Mouse (Mus musculus) forebrain, embryonic 15.5 days (tissue): Measurements from ENCODE around the gene Celsr1. TPM values are rescaled to one million over a fixed set of nuclear protein-coding genes. Genes with fewer than 3 reads are reported as not detected.

ENCODE experiments used
- ATAC-seq: fragments of 200-750 bp; cut with Nextera tagmentation; replicated peaks from 2 replicates; pipeline ENCODE4 v1.8.0; 2017; ENCODE audit warnings: mild to moderate bottlenecking, moderate TSS enrichment, moderate library complexity
- H3K27ac ChIP-seq: fragments of 300-500 bp; sonication (generic); replicated peaks from 2 replicates; pipeline ENCODE4 v1.5.1; 2015; ENCODE audit warnings: mild to moderate bottlenecking, inconsistent platforms
- H3K27me3 ChIP-seq: fragments of 300-500 bp; sonication (generic); 2 replicates; pipeline ENCODE4 v1.6.1; 2015; ENCODE audit warnings: inconsistent platforms
- H3K36me3 ChIP-seq: fragments of 300-500 bp; sonication (generic); 2 replicates; pipeline ENCODE4 v1.6.1; 2015; ENCODE audit warnings: mild to moderate bottlenecking, inconsistent platforms
- H3K4me1 ChIP-seq: fragments of 300-500 bp; sonication (generic); 2 replicates; pipeline ENCODE4 v1.6.1; 2015; ENCODE audit warnings: inconsistent platforms
- H3K4me2 ChIP-seq: fragments of 300-500 bp; sonication (generic); replicated peaks from 2 replicates; pipeline ENCODE4 v1.6.1; 2015; ENCODE audit warnings: mild to moderate bottlenecking, inconsistent platforms
- H3K4me3 ChIP-seq: fragments of 300-500 bp; sonication (generic); 2 replicates; pipeline ENCODE4 v1.5.1; 2015; ENCODE audit warnings: mild to moderate bottlenecking, inconsistent platforms
- H3K9ac ChIP-seq: fragments of 300-500 bp; sonication (generic); replicated peaks from 2 replicates; pipeline ENCODE4 v1.6.1; 2015; ENCODE audit warnings: mild to moderate bottlenecking, inconsistent platforms
- H3K9me3 ChIP-seq: fragments of 300-500 bp; sonication (generic); 2 replicates; pipeline ENCODE4 v1.6.1; 2016; ENCODE audit warnings: inconsistent platforms
- WGBS: fragments of 180-500 bp; shearing (Covaris S2); methylation state at CpG from one replicate; pipeline ENCODE4 v1.1.7; 2015; ENCODE audit warnings: mixed read lengths; 5-methylcytosine and 5-hydroxymethylcytosine counted together
- polyA plus RNA-seq: library from polyadenylated mRNA; unstranded; fragments of >200 nt; fragmentation: Nextera tagmentation; extraction: Ambion mirVana; gene quantifications from 2 replicates; pipeline ENCODE4 v1.2.1, GENCODE M21; 2015

Gene Celsr1
- polyA plus RNA-seq, 1 experiment from 2014 or later: 5.8 TPM

DNA sequence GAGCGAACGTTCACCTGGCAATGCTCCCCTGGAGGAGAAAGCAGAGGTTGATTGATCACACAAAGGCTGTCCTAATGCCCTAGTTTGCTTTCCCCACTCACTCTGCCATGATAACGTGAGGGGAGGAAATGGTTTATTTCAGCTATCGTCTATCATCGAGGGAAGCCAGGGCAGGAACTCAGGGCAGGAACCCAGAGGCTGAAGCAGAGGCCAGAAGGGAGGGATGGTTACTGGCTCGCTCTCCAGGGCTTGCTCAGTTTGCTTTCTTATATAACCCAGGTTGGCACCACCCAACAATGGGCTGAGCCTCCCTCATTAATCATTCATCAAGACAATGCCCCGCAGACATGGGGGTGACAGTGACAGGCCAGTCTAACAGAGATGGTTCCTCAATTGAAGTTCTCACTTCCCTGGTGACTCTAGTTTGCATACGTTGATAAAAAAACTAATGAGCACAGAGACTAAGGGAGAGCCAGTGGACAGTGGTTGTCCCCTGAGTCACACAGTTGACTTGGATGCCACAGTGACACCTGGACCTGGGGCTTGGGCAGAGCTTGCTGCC is 70.2 kb downstream of the Celsr1 start:
- H3K36me3 ChIP-seq: no peaks in the 10 kb centered on the region
- no peak overlapping the region for H3K27ac ChIP-seq
- no peak overlapping the region for H3K4me2 ChIP-seq
- 0 out of 2 replicates have a peak, but pooled peaks cover 7% of the 10 kb centered on the region for H3K4me1 ChIP-seq
- no peak overlapping the region for H3K9ac ChIP-seq
- 75% methylated on average over 8 of the region's 8 CpGs for WGBS
- H3K4me3 ChIP-seq: no peak overlapping the region
- no peaks in the 10 kb centered on the region for H3K9me3 ChIP-seq
- no peaks in the 10 kb centered on the region for H3K27me3 ChIP-seq
- ATAC-seq: no peak

GRCm38 (mm10) chr15:85962691-85963090 is 70.9 kb downstream of the Celsr1 start:
- H3K4me3 ChIP-seq: no peak overlapping the region
- WGBS: 97% methylated on average over 8 of the region's 8 CpGs
- ATAC-seq: no peak
- H3K9me3 ChIP-seq: no peaks in the 10 kb centered on the region
- H3K27me3 ChIP-seq: no peaks in the 10 kb centered on the region
- 0 out of 2 replicates have a peak, but pooled peaks cover 7% of the 10 kb centered on the region for H3K4me1 ChIP-seq
- no peaks in the 10 kb centered on the region for H3K36me3 ChIP-seq
- no peak overlapping the region for H3K4me2 ChIP-seq
- no peak overlapping the region for H3K27ac ChIP-seq
- no peak overlapping the region for H3K9ac ChIP-seq

DNA sequence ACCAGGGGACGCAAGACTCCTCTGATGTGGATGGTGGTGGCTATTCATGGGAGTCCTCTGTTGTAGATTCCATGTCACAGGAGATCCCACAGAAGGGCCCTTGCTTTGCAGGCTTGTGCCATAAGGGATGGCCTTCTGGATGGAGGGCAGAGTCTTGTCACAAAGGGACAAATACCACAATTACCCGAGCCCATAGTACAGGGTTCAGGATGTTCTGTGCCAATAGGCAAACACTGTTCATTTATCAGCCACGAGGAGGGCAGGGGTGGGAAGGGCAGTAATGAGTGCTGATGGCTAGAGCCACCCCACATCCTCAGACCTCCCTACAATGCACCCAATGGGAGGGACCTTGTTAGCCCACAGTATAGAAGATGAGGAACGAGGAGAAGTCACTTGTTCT is 71.9 kb downstream of the Celsr1 start:
- ATAC-seq: no peak
- Histone ChIP-seq H3K4me3 (no peak overlapping the region), H3K36me3 (no peaks in the 10 kb centered on the region), H3K27me3 (no peaks in the 10 kb centered on the region), H3K27ac (no peak overlapping the region), H3K9ac (no peak overlapping the region), H3K4me2 (no peak overlapping the region), H3K9me3 (no peaks in the 10 kb centered on the region), H3K4me1 (0 out of 2 replicates have a peak, but pooled peaks cover 7% of the 10 kb centered on the region)
- 80% methylated on average over 4 of the region's 4 CpGs for WGBS

- Histone ChIP-seq H3K4me2 (no peak overlapping the region), H3K27me3 (no peaks in the 10 kb centered on the region), H3K27ac (no peak overlapping the region), H3K9me3 (no peaks in the 10 kb centered on the region), H3K36me3 (no peaks in the 10 kb centered on the region), H3K9ac (no peak overlapping the region), H3K4me1 (0 out of 2 replicates have a peak, but pooled peaks cover 4% of the 10 kb centered on the region), H3K4me3 (no peak overlapping the region)
- WGBS: 64% methylated on average over 7 of the region's 7 CpGs
- no peak for ATAC-seq
Measured at GRCm38 (mm10) chr15:85961131-85961530, 72.4 kb downstream of the Celsr1 start.

GRCm38 (mm10) chr15:85956202-85956601 is 77.4 kb downstream of the Celsr1 start:
- 77% methylated on average over 6 of the region's 6 CpGs for WGBS
- ATAC-seq: no peak
- no peak overlapping the region for H3K27ac ChIP-seq
- H3K36me3 ChIP-seq: no peaks in the 10 kb centered on the region
- H3K27me3 ChIP-seq: no peaks in the 10 kb centered on the region
- H3K9me3 ChIP-seq: no peaks in the 10 kb centered on the region
- no peak overlapping the region for H3K4me3 ChIP-seq
- no peak overlapping the region for H3K4me2 ChIP-seq
- H3K4me1 ChIP-seq: 0 out of 2 replicates have a peak, but pooled peaks cover 2% of the 10 kb centered on the region
- H3K9ac ChIP-seq: no peak overlapping the region

DNA sequence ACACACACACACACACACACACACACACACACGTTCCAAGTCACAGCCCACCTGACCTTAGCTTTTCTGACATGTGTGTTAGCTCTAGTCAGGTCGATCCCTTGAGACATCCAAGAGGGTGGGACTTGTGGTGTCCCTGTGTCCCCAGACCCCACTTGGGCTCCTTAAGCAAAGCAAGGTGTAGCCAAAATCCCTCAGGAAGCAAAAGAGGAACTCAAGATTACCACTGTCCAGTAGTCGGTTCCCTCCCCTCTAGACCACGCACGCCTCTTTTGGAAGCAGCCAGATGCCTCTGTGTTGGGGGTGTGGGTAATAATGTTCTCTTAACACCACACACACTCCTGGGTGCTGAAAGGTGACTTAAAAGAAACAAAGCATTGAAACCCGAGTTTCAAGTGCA is 80.1 kb downstream of the Celsr1 start:
- ATAC-seq: no peak
- H3K4me3 ChIP-seq: no peak overlapping the region
- no peak overlapping the region for H3K9ac ChIP-seq
- no peaks in the 10 kb centered on the region for H3K9me3 ChIP-seq
- H3K27me3 ChIP-seq: no peaks in the 10 kb centered on the region
- no peak overlapping the region for H3K4me2 ChIP-seq
- H3K27ac ChIP-seq: no peak overlapping the region
- H3K36me3 ChIP-seq: no peaks in the 10 kb centered on the region
- 87% methylated on average over 6 of the region's 6 CpGs for WGBS
- H3K4me1 ChIP-seq: peaks cover 12% of the 10 kb centered on the region

GRCm38 (mm10) chr15:85949421-85950164 is 84.0 kb downstream of the Celsr1 start:
- WGBS: 59% methylated on average over 16 of the region's 16 CpGs
- no peak overlapping the region for H3K4me3 ChIP-seq
- peaks cover 29% of the 10 kb centered on the region for H3K4me1 ChIP-seq
- no peaks in the 10 kb centered on the region for H3K9me3 ChIP-seq
- ATAC-seq: no peak
- H3K36me3 ChIP-seq: no peaks in the 10 kb centered on the region
- H3K27ac ChIP-seq: peak overlapping the region; percentile 32
- H3K27me3 ChIP-seq: no peaks in the 10 kb centered on the region
- no peak overlapping the region for H3K9ac ChIP-seq
- H3K4me2 ChIP-seq: no peak overlapping the region

DNA sequence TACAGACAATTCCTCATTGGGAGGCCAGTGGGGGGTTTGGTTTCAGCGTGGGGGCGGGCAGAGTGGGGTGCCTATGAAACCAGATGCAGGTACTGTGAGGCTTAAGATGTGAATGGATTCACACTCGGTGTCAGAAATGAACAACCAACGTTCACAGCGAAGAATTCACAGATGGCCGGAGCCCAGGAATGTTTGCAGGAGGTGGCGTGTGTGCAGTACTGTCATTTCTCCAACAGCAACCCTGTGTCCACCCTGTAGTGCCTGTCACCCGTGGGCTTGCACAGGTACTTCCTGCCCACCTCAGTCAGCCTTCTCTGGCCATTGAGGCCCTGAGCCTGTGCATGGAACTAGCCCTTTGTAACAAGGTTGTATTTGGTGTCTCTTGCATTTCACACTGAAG is 85.6 kb downstream of the Celsr1 start:
- WGBS: 9% methylated on average over 8 of the region's 8 CpGs
- Histone ChIP-seq H3K4me1 (peaks cover 29% of the 10 kb centered on the region), H3K4me3 (no peak overlapping the region), H3K9me3 (no peaks in the 10 kb centered on the region), H3K27ac (peak overlapping the region; percentile 72), H3K27me3 (no peaks in the 10 kb centered on the region), H3K36me3 (no peaks in the 10 kb centered on the region), H3K9ac (no peak overlapping the region), H3K4me2 (peak overlapping the region; percentile 31)
- ATAC-seq: peak; percentile 49

- WGBS: 8% methylated on average over 9 of the region's 9 CpGs
- no peaks in the 10 kb centered on the region for H3K9me3 ChIP-seq
- H3K27me3 ChIP-seq: no peaks in the 10 kb centered on the region
- peak overlapping the region; percentile 31 for H3K4me2 ChIP-seq
- H3K9ac ChIP-seq: no peak overlapping the region
- ATAC-seq: peak; percentile 78
- H3K36me3 ChIP-seq: no peaks in the 10 kb centered on the region
- peak overlapping the region; percentile 15; the same call in 1 of the 2 replicates for H3K4me3 ChIP-seq
- peaks cover 29% of the 10 kb centered on the region for H3K4me1 ChIP-seq
- peak overlapping the region; percentile 72 for H3K27ac ChIP-seq
Measured at GRCm38 (mm10) chr15:85947541-85947940, 86.0 kb downstream of the Celsr1 start.

DNA sequence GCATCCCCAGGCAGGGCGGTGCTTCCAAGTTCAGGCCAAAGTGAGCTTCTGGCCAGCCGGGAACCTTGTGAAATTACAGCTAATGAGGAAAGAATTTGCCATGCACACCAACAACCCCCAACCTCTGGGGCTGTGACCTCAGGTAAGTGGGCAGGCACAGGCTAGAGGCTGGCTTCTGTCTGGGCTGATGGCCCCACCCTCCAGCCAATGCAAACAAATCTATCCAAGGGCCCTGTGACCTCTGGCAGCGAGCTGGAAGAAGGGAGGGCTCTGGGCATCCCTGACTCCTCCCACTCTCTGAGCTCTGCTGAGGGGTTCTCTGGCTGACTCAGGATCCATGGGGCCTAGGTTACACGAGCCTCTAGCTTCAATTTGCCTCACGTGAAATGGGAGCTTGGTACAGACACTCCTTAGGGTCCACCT is 97.9 kb downstream of the Celsr1 start:
- 32% methylated on average over 5 of the region's 5 CpGs for WGBS
- no peak for ATAC-seq
- 0 out of 2 replicates have a peak, but pooled peaks cover 2% of the 10 kb centered on the region for H3K36me3 ChIP-seq
- no peak overlapping the region for H3K27ac ChIP-seq
- H3K4me2 ChIP-seq: no peak overlapping the region
- no peak overlapping the region for H3K4me3 ChIP-seq
- H3K9me3 ChIP-seq: no peaks in the 10 kb centered on the region
- H3K9ac ChIP-seq: no peak overlapping the region
- H3K27me3 ChIP-seq: no peaks in the 10 kb centered on the region
- H3K4me1 ChIP-seq: no peaks in the 10 kb centered on the region

DNA sequence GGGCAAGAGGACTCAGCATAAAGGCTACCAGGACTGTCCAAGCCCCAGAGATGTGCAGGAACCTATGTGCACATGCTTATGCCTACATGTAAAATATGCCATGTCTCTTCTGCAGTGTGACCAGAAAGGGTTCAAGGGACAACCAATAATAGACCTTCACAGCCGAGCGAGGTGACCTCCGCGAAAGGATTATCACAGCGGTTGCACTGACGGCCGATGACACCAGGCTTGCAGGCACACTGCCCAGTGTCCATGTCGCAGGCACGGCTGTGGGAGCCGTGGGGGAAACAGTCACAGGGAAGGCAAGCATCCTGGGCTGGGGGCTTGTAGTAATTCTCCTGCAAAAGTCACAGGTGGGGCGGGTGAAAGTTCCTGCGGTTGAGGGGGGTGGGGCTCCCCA is 105.4 kb downstream of the Celsr1 start:
- ATAC-seq: no peak
- H3K9ac ChIP-seq: no peak overlapping the region
- H3K9me3 ChIP-seq: no peaks in the 10 kb centered on the region
- no peaks in the 10 kb centered on the region for H3K4me1 ChIP-seq
- H3K4me3 ChIP-seq: no peak overlapping the region
- 0 out of 2 replicates have a peak, but pooled peaks cover 6% of the 10 kb centered on the region for H3K36me3 ChIP-seq
- 80% methylated on average over 12 of the region's 12 CpGs for WGBS
- no peaks in the 10 kb centered on the region for H3K27me3 ChIP-seq
- H3K27ac ChIP-seq: no peak overlapping the region
- H3K4me2 ChIP-seq: no peak overlapping the region

DNA sequence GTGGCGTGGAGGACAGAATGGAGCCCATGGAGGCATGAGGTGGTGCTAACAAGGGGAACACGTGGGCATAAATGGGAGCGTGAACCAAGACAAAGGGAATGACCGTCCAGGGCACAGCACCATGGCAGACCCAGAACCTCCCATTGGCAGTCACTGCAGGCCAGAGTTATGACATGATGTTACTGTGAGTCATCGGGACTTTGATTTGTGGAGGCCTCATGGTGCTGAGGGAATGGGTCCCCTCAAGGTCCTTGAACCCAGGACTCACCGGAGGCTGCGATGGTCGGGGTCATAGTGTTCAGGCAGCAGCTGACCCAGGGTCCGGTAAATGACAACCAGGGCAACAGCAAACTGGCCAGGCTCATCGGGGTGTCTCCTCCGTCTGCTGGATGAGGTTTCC is 111.7 kb downstream of the Celsr1 start:
- Histone ChIP-seq H3K9ac (no peak overlapping the region), H3K27me3 (no peaks in the 10 kb centered on the region), H3K4me1 (no peaks in the 10 kb centered on the region), H3K27ac (no peak overlapping the region), H3K4me2 (no peak overlapping the region), H3K4me3 (no peak overlapping the region), H3K36me3 (0 out of 2 replicates have a peak, but pooled peaks cover 6% of the 10 kb centered on the region), H3K9me3 (no peaks in the 10 kb centered on the region)
- 94% methylated on average over 11 of the region's 11 CpGs for WGBS
- no peak for ATAC-seq
